Mouse (Mus musculus): ENCODE measurements at regions not wholly inside any gene's neighbourhood (a gene's known extent, or its start where the extent isn't known, plus 50 kb on each side); places are given as distances from the start of the nearest gene placed in this dataset.

DNA sequence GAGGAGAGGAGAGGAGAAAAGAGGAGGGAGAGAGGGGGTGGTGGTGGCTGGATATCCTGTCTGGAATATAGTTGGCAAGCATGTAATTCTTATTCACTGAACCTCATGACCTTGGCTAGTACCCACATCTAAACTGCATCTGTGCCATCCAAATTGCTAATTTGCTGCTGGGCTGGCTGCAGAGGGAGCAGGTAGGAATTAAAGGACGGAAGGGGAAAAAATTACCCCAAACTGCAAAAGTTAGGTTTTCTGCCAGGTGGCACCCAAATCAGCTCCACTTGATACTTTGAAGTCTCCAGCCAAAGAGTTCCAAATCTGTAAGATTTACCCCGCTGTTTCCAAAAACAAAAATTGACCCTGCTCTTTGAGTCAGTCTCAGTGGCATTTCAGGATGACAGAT, 466.2 kb upstream of the Tnp1 start:
- TF ChIP-seq MYOD1 (IDR thresholded peaks at IDR 0.05; ENCODE audit: control insufficient read depth, insufficient read length, low read depth) (no peak), CTCF (IDR thresholded peaks at IDR 0.05; ENCODE audit: control insufficient read depth, insufficient read depth, insufficient read length) (no peak), USF1 (IDR thresholded peaks at IDR 0.05; ENCODE audit: low read depth) (no peak)

Measured in C2C12 (cell line).